Mouse (Mus musculus): ENCODE data around the gene Unk.

Unk gene

GRCm38 (mm10) chr11:116108464-116109137 is 78.5 kb downstream of the Unk start:
- no peak for DNase-seq (ENCODE audit: low spot score in 2 of 2)

- no peak for DNase-seq (ENCODE audit: low spot score in 2 of 2)
Observed at GRCm38 (mm10) chr11:116109441-116110081, 79.4 kb downstream of the Unk start.

- DNase-seq (ENCODE audit: low spot score in 2 of 2), result no peak
Observed at GRCm38 (mm10) chr11:116110131-116110530, 80.0 kb downstream of the Unk start.

GRCm38 (mm10) chr11:116110540-116110939 is 80.4 kb downstream of the Unk start:
- no peak for DNase-seq (ENCODE audit: low spot score in 2 of 2)

Measured in left cerebral cortex, adult 9 months (tissue).